Mouse (Mus musculus) midbrain, embryonic 16.5 days (tissue): ENCODE measurements around the gene Palld. TPM values are rescaled to one million over a fixed set of nuclear protein-coding genes. Genes with fewer than 3 reads are reported as not detected.

Experiments
- ATAC-seq: fragments of 200-750 bp; cut with Nextera tagmentation; 2 replicates; pipeline ENCODE4 v1.8.0; 2017; ENCODE audit warnings: moderate TSS enrichment
- H3K27ac ChIP-seq: fragments of 300-500 bp; sonication (generic); 2 replicates; pipeline ENCODE4 v1.5.1; 2014; ENCODE audit warnings: mild to moderate bottlenecking, low read length, mixed read lengths
- H3K27me3 ChIP-seq: fragments of 300-500 bp; sonication (generic); 2 replicates; pipeline ENCODE4 v1.6.1; 2014; ENCODE audit warnings: low read depth, low read length, mixed read lengths; ENCODE audit not compliant: control insufficient read depth, insufficient read depth
- H3K36me3 ChIP-seq: fragments of 300-500 bp; sonication (generic); 2 replicates; pipeline ENCODE4 v1.6.1; 2014; ENCODE audit warnings: mild to moderate bottlenecking, low read length, moderate library complexity, mixed read lengths; ENCODE audit not compliant: control insufficient read depth, insufficient read depth
- H3K4me1 ChIP-seq: fragments of 300-500 bp; sonication (generic); 2 replicates; pipeline ENCODE4 v1.6.1; 2014; ENCODE audit warnings: mild to moderate bottlenecking, low read length, mixed read lengths; ENCODE audit not compliant: control insufficient read depth, insufficient read depth
- H3K4me2 ChIP-seq: fragments of 300-500 bp; sonication (generic); 2 replicates; pipeline ENCODE4 v1.6.1; 2014; ENCODE audit warnings: mild to moderate bottlenecking, low read length, mixed read lengths
- H3K4me3 ChIP-seq: fragments of 300-500 bp; sonication (generic); 2 replicates; pipeline ENCODE4 v1.5.1; 2014; ENCODE audit warnings: low read depth, mild to moderate bottlenecking, low read length, moderate library complexity, mixed read lengths
- H3K9ac ChIP-seq: fragments of 300-500 bp; sonication (generic); 2 replicates; pipeline ENCODE4 v1.6.1; 2014; ENCODE audit warnings: low read depth, low read length, mixed read lengths
- H3K9me3 ChIP-seq: fragments of 300-500 bp; sonication (generic); replicated peaks from 2 replicates; pipeline ENCODE4 v1.6.1; 2014; ENCODE audit warnings: mild to moderate bottlenecking, low read length, mixed read lengths; ENCODE audit not compliant: control insufficient read depth, poor library complexity, severe bottlenecking
- WGBS: fragments of 180-500 bp; shearing (Covaris S2); extraction: QIAGEN DNeasy Blood & Tissue Kit; methylation state at CpG from one replicate; pipeline ENCODE4 v1.1.7; 2014; 5-methylcytosine and 5-hydroxymethylcytosine counted together
- polyA plus RNA-seq: library from polyadenylated mRNA; unstranded; fragments of >200 nt; fragmentation: Nextera tagmentation; extraction: Ambion mirVana; gene quantifications from 2 replicates; pipeline ENCODE4 v1.2.1, GENCODE M21; 2015

Gene Palld
- polyA plus RNA-seq, 1 experiment from 2014 or later = 15.4 TPM

DNA sequence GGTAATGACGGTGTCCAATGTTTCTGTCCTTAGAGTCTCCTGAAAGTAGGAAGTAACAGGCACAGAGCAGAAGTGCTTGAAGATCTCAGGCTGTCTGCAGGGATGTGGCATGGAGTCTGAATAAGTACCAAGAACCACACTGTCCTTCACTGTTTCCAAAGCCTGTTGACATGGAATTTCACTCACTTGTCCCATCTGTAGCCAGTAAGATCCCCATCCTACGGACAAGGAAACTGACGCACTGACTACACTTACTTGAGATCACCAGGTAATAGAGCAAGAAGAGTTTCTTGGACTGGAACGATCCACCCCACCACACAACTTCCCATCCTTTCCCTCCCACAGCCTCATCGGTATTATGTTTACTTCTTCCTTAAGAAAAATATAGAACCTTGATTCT, 128.3 kb downstream of the Palld start:
- H3K4me2 ChIP-seq = no peak overlapping the region
- no peaks in the 10 kb centered on the region for H3K36me3 ChIP-seq
- 88% methylated on average over 5 of the region's 5 CpGs for WGBS
- H3K4me3 ChIP-seq = no peak overlapping the region
- no peak for ATAC-seq
- no peak overlapping the region for H3K9ac ChIP-seq
- no peak overlapping the region for H3K27ac ChIP-seq
- H3K27me3 ChIP-seq = no peaks in the 10 kb centered on the region
- H3K9me3 ChIP-seq = no peaks in the 10 kb centered on the region
- H3K4me1 ChIP-seq = no peaks in the 10 kb centered on the region

DNA sequence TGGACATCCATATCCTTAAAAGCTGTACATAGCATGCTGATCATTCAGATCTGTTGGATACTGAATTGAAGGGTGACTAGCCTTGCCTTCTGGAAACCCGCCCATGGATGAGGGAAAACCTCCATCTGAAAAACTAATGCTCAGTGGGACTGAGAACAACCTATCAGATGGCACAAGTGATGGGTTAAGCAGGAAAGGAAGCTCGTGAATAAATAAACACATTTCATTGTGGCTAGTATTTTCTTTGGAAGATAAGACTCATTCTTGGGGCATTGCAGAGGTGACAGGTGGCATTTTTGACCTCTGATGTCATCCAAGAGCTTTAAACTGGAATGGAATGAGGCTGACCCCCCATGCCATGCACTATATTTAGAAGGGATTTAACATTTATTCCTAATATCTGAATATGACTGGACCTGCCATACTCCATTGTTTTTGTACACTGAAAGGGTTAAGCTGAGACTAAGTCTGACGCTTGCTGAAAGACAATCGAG, 128.8 kb downstream of the Palld start:
- Histone ChIP-seq H3K4me2 (no peak overlapping the region), H3K36me3 (no peaks in the 10 kb centered on the region), H3K4me3 (no peak overlapping the region), H3K9me3 (no peaks in the 10 kb centered on the region), H3K4me1 (no peaks in the 10 kb centered on the region), H3K9ac (no peak overlapping the region), H3K27ac (no peak overlapping the region), H3K27me3 (no peaks in the 10 kb centered on the region)
- ATAC-seq = no peak
- 77% methylated on average over 4 of the region's 4 CpGs for WGBS

DNA sequence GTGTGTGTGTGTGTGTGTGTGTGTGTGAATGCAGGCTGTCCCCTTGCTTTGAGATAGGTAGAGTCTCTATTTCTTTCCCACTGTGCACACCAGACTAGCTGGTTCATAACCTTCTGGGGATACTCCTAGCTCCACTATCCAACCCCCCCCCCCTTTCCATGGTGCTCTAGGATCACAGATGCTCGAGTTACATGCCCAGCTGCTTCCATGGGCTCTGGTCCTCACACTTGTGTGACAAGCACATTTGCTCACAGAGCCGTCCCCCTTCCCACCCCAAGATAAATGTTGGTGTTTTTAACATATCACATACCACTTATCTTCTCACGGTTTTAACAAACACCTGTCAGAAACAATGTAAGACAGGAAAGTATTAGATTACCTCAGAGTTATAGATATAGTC, 131.2 kb downstream of the Palld start:
- Histone ChIP-seq H3K9me3 (no peaks in the 10 kb centered on the region), H3K36me3 (no peaks in the 10 kb centered on the region), H3K27ac (no peak overlapping the region), H3K4me2 (no peak overlapping the region), H3K9ac (no peak overlapping the region), H3K4me3 (no peak overlapping the region), H3K4me1 (no peaks in the 10 kb centered on the region), H3K27me3 (no peaks in the 10 kb centered on the region)
- WGBS = 79% methylated on average over 3 of the region's 3 CpGs
- no peak for ATAC-seq

DNA sequence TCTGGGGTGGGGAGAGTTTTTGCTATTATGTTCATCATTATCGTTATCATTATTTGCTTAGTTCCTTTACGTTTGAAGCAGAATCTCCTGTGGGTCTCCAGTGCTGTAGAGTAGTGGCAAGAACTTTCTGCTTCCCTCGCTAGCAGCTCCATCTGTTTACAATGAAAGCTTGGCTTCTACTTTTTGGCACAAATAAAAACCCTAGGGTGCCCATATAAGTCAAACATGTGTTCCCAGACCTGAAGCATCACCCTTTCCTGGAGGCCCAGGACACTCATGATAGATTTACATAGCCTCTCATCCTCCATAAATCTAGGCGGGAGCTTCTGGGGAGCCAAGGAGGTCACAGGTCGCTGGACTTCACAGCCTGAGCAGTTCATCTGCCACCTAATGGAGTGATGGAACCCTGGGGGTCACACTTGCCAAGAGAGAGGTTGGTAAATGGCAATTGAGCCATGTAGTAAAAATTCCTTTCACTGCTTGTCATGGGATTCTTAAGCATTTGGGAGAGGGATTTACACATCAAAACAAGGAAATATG, 133.1 kb downstream of the Palld start:
- Histone ChIP-seq H3K36me3 (no peaks in the 10 kb centered on the region), H3K27me3 (no peaks in the 10 kb centered on the region), H3K4me3 (no peak overlapping the region), H3K4me1 (no peaks in the 10 kb centered on the region), H3K9ac (no peak overlapping the region), H3K9me3 (no peaks in the 10 kb centered on the region), H3K27ac (no peak overlapping the region), H3K4me2 (no peak overlapping the region)
- ATAC-seq = no peak
- 82% methylated on average over 5 of the region's 5 CpGs for WGBS

DNA sequence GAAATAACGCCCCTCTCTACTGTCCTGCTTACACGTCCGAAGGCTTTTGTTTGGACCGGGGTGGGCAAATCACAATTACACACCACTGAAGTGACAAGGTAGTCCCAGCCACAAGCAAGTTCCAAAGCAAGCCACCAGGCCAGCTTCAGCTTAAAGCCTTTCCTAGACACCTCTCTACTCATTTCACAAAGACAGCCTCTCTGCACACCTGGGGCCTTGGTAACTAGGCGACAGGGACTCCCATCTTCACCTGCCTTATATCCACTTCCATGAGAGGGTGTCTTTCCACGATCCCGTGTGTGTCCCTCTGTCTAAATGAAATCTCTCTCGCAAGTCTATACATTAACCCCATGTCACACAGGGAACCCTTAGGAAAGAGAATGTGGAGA, 142.3 kb downstream of the Palld start:
- Histone ChIP-seq H3K36me3 (no peaks in the 10 kb centered on the region), H3K27me3 (no peaks in the 10 kb centered on the region), H3K4me2 (peak overlapping the region; percentile 67), H3K4me1 (peaks cover 4% of the 10 kb centered on the region; the same call in 1 of the 2 replicates), H3K4me3 (peak overlapping the region; percentile 44), H3K9ac (peak overlapping the region; percentile 21), H3K9me3 (no peaks in the 10 kb centered on the region), H3K27ac (no peak overlapping the region)
- 6% methylated on average over 8 of the region's 8 CpGs for whole genome bisulfite sequencing
- peak; percentile 61 for ATAC-seq

DNA sequence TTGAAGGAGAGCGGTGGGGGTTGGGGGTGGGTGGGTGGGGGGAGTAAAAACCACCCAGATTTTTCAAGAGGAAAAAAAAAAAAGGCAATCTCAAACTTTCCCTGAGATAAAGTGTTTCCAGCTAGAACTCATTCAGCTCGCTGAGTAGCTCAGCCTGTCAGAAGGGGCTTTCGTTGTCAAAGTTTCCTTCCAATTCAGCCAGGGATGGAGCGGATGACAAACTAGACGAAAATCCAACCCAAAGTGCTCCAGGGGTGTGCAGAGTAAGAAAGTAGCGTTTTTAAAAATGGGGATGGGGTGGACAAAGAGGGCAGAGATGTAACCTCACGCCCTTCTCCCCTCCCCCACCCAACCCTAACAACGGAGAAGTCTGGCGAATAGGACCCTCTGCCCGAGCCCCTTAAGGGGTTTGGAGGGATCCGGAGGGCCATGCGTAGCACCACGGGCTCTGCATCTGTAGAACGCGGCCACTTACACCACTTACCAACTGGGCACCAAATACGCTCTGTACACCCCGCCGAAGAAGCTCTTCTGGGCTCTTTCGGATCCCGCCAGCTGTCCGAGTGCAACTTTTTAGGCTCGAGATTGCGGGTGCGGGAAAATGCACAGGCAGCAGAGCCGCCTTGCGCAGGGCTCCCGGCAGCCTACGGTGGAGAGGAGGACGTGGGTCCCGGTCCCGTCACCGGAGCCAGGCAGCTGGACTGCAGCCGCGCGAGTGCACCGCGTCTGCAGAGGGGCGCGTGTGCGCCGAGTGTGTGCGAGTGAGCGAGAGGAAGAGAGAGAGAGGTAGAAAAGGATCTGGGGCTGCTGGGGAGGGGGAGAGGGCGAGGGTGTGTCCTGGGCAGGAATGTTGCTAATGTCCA, 142.9 kb downstream of the Palld start:
- Histone ChIP-seq H3K4me3 (peak overlapping the region; percentile 44), H3K9me3 (no peaks in the 10 kb centered on the region), H3K4me1 (peaks cover 4% of the 10 kb centered on the region; the same call in 1 of the 2 replicates), H3K4me2 (peak overlapping the region; percentile 67), H3K27ac (peak overlapping the region; percentile 40; the same call in 1 of the 2 replicates), H3K36me3 (no peaks in the 10 kb centered on the region), H3K27me3 (no peaks in the 10 kb centered on the region), H3K9ac (peak overlapping the region; percentile 21)
- ATAC-seq = peak; percentile 86
- WGBS = under 1% methylated on average over 44 of the region's 44 CpGs

DNA sequence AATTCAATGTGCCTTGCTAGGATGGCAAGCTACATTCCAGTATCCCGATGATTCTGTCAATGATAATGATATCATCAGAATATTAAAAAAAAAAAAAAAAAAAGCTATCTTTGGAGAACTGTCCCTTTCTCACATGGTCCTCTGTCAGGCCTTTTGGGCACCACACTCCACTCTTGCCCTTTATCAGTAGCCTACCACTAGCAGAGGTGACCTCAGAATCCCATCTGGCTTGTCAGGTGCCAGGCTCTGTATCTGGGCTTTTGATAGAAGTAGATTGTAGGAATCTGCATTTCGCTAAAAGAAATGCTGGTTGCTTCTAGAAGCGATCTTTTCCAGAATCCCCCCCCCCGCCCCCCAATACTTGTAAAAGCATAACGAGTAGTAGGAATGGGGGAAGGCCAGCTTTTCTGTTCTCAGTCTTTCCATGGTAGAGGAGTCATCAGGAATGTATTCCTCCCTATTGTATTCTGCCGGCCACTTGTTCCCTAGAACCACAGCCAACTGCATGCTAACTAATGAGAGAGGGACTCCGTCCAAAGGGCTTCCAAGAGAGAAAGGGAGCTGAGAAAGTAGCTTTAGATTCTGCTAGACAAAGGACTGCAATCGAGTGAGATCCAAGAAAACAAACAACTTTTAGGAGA, 143.7 kb downstream of the Palld start:
- H3K27me3 ChIP-seq = no peaks in the 10 kb centered on the region
- H3K9ac ChIP-seq = no peak overlapping the region
- no peaks in the 10 kb centered on the region for H3K9me3 ChIP-seq
- peaks cover 4% of the 10 kb centered on the region; the same call in 1 of the 2 replicates for H3K4me1 ChIP-seq
- no peaks in the 10 kb centered on the region for H3K36me3 ChIP-seq
- WGBS = 10% methylated on average over 8 of the region's 8 CpGs
- peak overlapping the region; percentile 44 for H3K4me3 ChIP-seq
- H3K27ac ChIP-seq = no peak overlapping the region
- no peak for ATAC-seq
- H3K4me2 ChIP-seq = peak overlapping the region; percentile 67

DNA sequence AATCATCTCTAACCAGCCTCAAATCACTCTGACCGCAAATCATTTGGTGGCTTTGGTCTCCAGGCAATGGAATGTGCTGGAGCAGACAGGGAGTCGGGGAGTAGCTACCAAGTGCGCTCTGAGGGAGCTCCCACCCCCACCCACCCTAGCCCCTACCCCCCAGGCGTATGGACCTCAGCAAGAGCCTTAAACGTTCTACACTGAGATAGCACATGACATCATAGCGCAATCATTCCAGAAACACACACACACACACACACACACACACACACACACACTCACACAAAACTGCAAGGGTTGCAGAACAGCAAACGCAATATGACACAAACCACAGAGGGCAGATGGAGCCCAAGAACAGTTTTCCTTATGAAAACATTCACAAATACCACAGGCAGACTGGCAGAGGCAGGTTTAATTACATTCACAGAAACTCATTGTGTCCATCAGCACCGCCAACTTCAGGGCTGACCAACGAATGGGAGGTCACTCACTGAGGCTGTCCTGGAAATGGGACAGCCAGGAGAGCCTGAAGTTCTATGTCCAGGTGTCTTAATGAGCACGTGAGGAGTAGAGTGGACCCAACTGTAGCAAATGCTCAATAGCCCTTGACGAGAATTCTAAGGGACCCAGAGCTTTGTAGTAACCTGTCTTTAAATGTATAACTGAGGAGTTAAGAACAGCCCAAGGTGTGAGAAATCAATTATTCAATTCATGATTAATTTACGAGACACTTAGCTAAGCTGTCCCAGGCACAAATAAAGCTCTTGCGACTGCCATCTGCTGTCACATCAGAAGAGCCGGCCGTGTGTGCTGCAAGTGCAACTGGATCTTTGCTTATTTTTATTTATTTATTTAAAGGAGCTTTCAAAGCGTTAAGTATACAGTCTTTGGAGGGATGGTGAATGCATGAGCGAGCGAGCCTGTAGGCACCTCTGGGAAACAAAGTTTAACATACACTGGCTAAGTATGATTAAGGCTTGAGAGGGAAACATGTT, 145.2 kb downstream of the Palld start:
- no peak overlapping the region for H3K9ac ChIP-seq
- no peak overlapping the region for H3K4me3 ChIP-seq
- no peak overlapping the region for H3K27ac ChIP-seq
- no peaks in the 10 kb centered on the region for H3K36me3 ChIP-seq
- no peaks in the 10 kb centered on the region for H3K9me3 ChIP-seq
- peaks cover 4% of the 10 kb centered on the region; the same call in 1 of the 2 replicates for H3K4me1 ChIP-seq
- 0 out of 2 replicates have a peak, but pooled peaks have one; percentile 16 for ATAC-seq
- no peaks in the 10 kb centered on the region for H3K27me3 ChIP-seq
- H3K4me2 ChIP-seq = peak overlapping the region; percentile 18
- 37% methylated on average over 18 of the region's 18 CpGs for WGBS
